8 mouse cellular contexts compared by ENCODE assay signal in genomic region chr10:122553124-122553822, GRCm38 (mm10).
DNase-seq lines count a peak whose midpoint lies in the region; ATAC-seq and TF ChIP-seq lines count a peak whose summit lies in the region.

No protein-coding gene starts in this region.

- WGBS in hindbrain, embryonic 11.5 days, result 50% methylated on average over 2 of the region's 2 CpGs

- TF ChIP-seq CTCF in layer of hippocampus, adult 2 months (conservative IDR thresholded peaks at IDR 0.05), result peak; percentile 95

- H3K27ac ChIP-seq in hindbrain, embryonic 11.5 days (ENCODE audit: low read depth, low read length), result no peak overlapping the region
- no peak overlapping the region for H3K27ac ChIP-seq in layer of hippocampus, adult 2 months

- H3K36me3 ChIP-seq in hindbrain, embryonic 11.5 days (ENCODE audit: control insufficient read depth, insufficient read depth, low read length), result no peaks in the 10 kb centered on the region

- peak; percentile 91 for ATAC-seq in activated CD4-positive, CD25-positive, alpha-beta regulatory T cell, adult 4 months
- ATAC-seq in hindbrain, embryonic 11.5 days (ENCODE audit: low FRiP score), result 0 out of 2 replicates have a peak, but pooled peaks have one; percentile 66
- peak; percentile 92 for ATAC-seq in megakaryocyte-erythroid progenitor cell, adult 5-6 weeks (replicated peaks; ENCODE audit: low FRiP score, low TSS enrichment, poor library complexity, severe bottlenecking)

- H3K9me3 ChIP-seq in hindbrain, embryonic 11.5 days (ENCODE audit: control insufficient read depth, low read length), result no peaks in the 10 kb centered on the region

- no peaks in the 10 kb centered on the region for H3K4me1 ChIP-seq in hindbrain, embryonic 11.5 days (replicated peaks; ENCODE audit: control insufficient read depth, insufficient read depth, low read length)

- H3K4me3 ChIP-seq in hindbrain, embryonic 11.5 days (ENCODE audit: low read depth, low read length), result no peak overlapping the region
- H3K4me3 ChIP-seq in layer of hippocampus, adult 2 months, result no peak overlapping the region

- H3K9ac ChIP-seq in hindbrain, embryonic 11.5 days (ENCODE audit: low read depth, low read length), result no peak overlapping the region

- peak; percentile 68 for DNase-seq in ES-CJ7 (ENCODE audit: low read depth, low spot score)
- peak; percentile 76 for DNase-seq in embryo, embryonic 11 days
- DNase-seq in hindbrain, embryonic 11.5 days (ENCODE audit: low spot score), result peak; percentile 79
- DNase-seq in layer of hippocampus, adult 2 months (ENCODE audit: low spot score in 2 of 2), result peak; percentile 39 to 49
- DNase-seq in right cerebral cortex, postnatal 25 days, result peak; percentile 31
- no peak for DNase-seq in gastrocnemius, postnatal 10 days

- no peak overlapping the region for H3K4me2 ChIP-seq in hindbrain, embryonic 11.5 days (replicated peaks; ENCODE audit: low read depth, low read length)

- no peaks in the 10 kb centered on the region for H3K27me3 ChIP-seq in hindbrain, embryonic 11.5 days (ENCODE audit: control insufficient read depth, insufficient read depth, low read length)
